Mouse (Mus musculus) heart, embryonic 16.5 days (tissue): ENCODE data around the gene Angpt4. TPM values are rescaled to one million over a fixed set of nuclear protein-coding genes. Genes with fewer than 3 reads are reported as not detected.

Experiments used
- microRNA counts: library from miRNA; unstranded; fragments of <30 nt; microRNA quantifications from one replicate; lab custom pipeline; 2016
- microRNA-seq: library from miRNA; unstranded; fragments of <30 nt; microRNA quantifications from one replicate; pipeline ENCODE4, GENCODE M21; 2017
- polyA plus RNA-seq: library from polyadenylated mRNA; unstranded; fragments of >200 nt; fragmentation: Nextera tagmentation; extraction: Ambion mirVana; gene quantifications from 2 replicates; pipeline ENCODE4 v1.2.1, GENCODE M21; 2015

The Angpt4 gene
- polyA plus RNA-seq, 1 experiment from 2014 or later: 2.0 TPM

MicroRNAs encoded within 50 kb of the gene (microRNA counts, 519-probe panel; counts per million panel counts)
- microRNA mmu-miR-1953 (lab: Ali Mortazavi, UCI): not detected

Small RNA genes within 50 kb of the gene (microRNA-seq; reads per million reads assigned to microRNA genes)
- gene Mir1953: not detected

Other genes starting within 250 kb of the Angpt4 start
- not detected in 2 replicates for gene Rad21l, start 242.7 kb upstream of the Angpt4 start, polyA plus RNA-seq
- 3.1 and 3.2 TPM in 2 replicates for gene Tmem74b, start 209.2 kb upstream of the Angpt4 start, polyA plus RNA-seq
- gene Psmf1, start 167.0 kb upstream of the Angpt4 start, polyA plus RNA-seq: 28.2 and 32.4 TPM in 2 replicates
- 0.07 TPM in 1 of 2 replicates, not detected in the other for gene Rspo4, start 68.3 kb upstream of the Angpt4 start, polyA plus RNA-seq
- 10.9 and 12.3 TPM in 2 replicates for gene Fam110a, start 69.0 kb downstream of the Angpt4 start, polyA plus RNA-seq
- 1.1 TPM in 2 replicates for gene Slc52a3, start 85.3 kb downstream of the Angpt4 start, polyA plus RNA-seq
- gene Scrt2, start 170.3 kb downstream of the Angpt4 start, polyA plus RNA-seq: not detected in 2 replicates
- gene Srxn1, start 194.3 kb downstream of the Angpt4 start, polyA plus RNA-seq: 7.6 and 10.3 TPM in 2 replicates
- 13.4 and 14.0 TPM in 2 replicates for gene Tcf15, start 232.4 kb downstream of the Angpt4 start, polyA plus RNA-seq